ENCODE assay signal across 1 mouse cellular context in the genomic region with DNA sequence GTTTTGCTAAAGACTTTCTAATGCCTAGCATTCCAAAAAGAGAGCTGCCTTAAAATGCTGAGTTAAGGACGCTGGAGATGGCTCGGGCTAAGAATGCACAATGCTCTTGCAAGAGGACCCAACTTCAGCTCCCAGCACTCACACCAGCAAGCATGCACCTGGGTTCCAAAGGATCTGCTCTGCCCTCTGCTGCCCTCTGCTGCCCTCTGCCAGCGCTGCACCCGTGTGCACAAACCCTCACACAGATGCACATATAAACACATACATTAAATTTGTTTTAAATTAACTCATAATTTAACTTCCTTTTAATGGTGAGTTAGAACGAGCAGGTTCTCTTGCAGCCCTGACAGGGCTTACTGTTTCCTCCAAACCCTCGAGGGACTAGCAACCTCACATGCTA.
TF ChIP-seq lines count a peak whose summit lies in the region.

No protein-coding gene starts in this region.

TF ChIP-seq in MEL, 35 proteins besides CTCF, POLR2A, EP300 and RAD21:
- no peak for TF ChIP-seq HCFC1 (IDR thresholded peaks at IDR 0.05; ENCODE audit: low read depth, low read length)
- TF ChIP-seq MEF2A (IDR thresholded peaks at IDR 0.05; ENCODE audit: extremely low read depth, insufficient replicate concordance, low read depth, low read length, poor library complexity, severe bottlenecking), result no peak
- TF ChIP-seq ELF1 (IDR thresholded peaks at IDR 0.05; ENCODE audit: low read depth, low read length), result no peak
- no peak for TF ChIP-seq UBTF (IDR thresholded peaks at IDR 0.05; ENCODE audit: borderline replicate concordance, insufficient read depth, low read depth, low read length)
- TF ChIP-seq USF1 (IDR thresholded peaks at IDR 0.05; ENCODE audit: low read depth, low read length), result no peak
- TF ChIP-seq TBP (IDR thresholded peaks at IDR 0.05; ENCODE audit: low read depth, low read length), result no peak
- no peak for TF ChIP-seq GATA1 (IDR thresholded peaks at IDR 0.05; ENCODE audit: low read depth, low read length)
- no peak for TF ChIP-seq BHLHE40 (IDR thresholded peaks at IDR 0.05; ENCODE audit: borderline replicate concordance, low read depth, low read length)
- TF ChIP-seq E2F4 (IDR thresholded peaks at IDR 0.05; ENCODE audit: borderline replicate concordance, low read depth, low read length), result no peak
- no peak for TF ChIP-seq USF2 (IDR thresholded peaks at IDR 0.05; ENCODE audit: borderline replicate concordance in 1 of 2, insufficient read depth in 1 of 2, low read depth in 1 of 2, low read length in 2 of 2)
- no peak for TF ChIP-seq MYB (IDR thresholded peaks at IDR 0.05; ENCODE audit: low read depth, low read length)
- no peak for TF ChIP-seq CHD2 (IDR thresholded peaks at IDR 0.05; ENCODE audit: low read length)
